ENCODE assay signal across 10 mouse cellular contexts in the genomic region with DNA sequence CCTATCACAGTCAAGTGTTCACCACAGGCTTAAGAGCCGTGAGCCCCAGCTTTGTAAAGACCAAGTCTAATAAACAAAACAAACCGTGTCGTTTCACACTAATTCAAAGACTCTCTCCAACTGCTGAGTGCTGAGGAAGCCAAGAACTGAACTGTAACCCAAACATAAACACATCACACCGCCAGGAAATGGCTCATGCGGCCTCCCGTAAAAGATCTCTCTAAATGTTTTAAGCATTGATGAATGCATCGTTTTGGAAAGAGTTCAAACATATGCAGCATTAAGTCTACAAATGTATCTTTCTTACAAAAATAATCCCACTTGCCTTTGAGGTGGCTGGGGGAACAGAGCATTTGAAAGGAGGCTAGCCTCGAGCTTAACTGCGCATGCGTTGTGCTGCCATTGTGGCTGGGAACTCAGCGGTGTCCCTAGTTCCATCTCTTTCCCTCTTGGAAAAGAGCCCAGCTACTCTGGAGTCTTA.
DNase-seq lines count a peak whose midpoint lies in the region; ATAC-seq and TF ChIP-seq lines count a peak whose summit lies in the region.
"Had no signal": no experiment of that assay in that cellular context is flagged by ENCODE, and none has a peak within 500 bp of the region (broad histone marks: within the 10 kb centered on the region; RNA-seq: fewer than 3 reads in every experiment).

No protein-coding gene starts in this region.

- no peak for TF ChIP-seq EP300 in heart, postnatal 0 days (IDR thresholded peaks at IDR 0.05; ENCODE audit: low read depth)

- no peaks in the 10 kb centered on the region for H3K4me1 ChIP-seq in heart, postnatal 0 days (ENCODE audit: control insufficient read depth, insufficient read depth)
- no peaks in the 10 kb centered on the region for H3K4me1 ChIP-seq in lung, embryonic 14.5 days (ENCODE audit: insufficient read depth)
- H3K4me1 ChIP-seq in hindbrain, embryonic 16.5 days (ENCODE audit: control insufficient read depth, insufficient read depth, low read depth, low read length) = no peaks in the 10 kb centered on the region
- H3K4me1 ChIP-seq in neural tube, embryonic 15.5 days = peaks cover 14% of the 10 kb centered on the region; the same call in 1 of the 2 replicates

- intact Hi-C loops in heart, postnatal 25 days (cut with DNase I) = no loop called here

- H3K9ac ChIP-seq in heart, postnatal 0 days (replicated peaks; ENCODE audit: low read depth, low read length) = no peak overlapping the region
- H3K9ac ChIP-seq in lung, embryonic 14.5 days = no peak overlapping the region
- H3K9ac ChIP-seq in hindbrain, embryonic 16.5 days (ENCODE audit: low read depth, low read length) = no peak overlapping the region
- no peak overlapping the region for H3K9ac ChIP-seq in neural tube, embryonic 15.5 days (replicated peaks)
- H3K9ac ChIP-seq: heart, embryonic 12.5 days; liver, embryonic 12.5 days had no signal

- 64% methylated on average over 11 of the region's 11 CpGs for WGBS in heart, postnatal 0 days
- 27% methylated on average over 11 of the region's 11 CpGs for WGBS in lung, embryonic 14.5 days
- 47% methylated on average over 11 of the region's 11 CpGs for WGBS in hindbrain, embryonic 16.5 days
- 39% methylated on average over 11 of the region's 11 CpGs for WGBS in neural tube, embryonic 15.5 days

- no peak for ATAC-seq in heart, postnatal 0 days (ENCODE audit: insufficient read depth, low read depth)
- ATAC-seq in lung, embryonic 14.5 days (ENCODE audit: insufficient read depth) = peak; percentile 91
- peak; percentile 91 for ATAC-seq in hindbrain, embryonic 16.5 days
- ATAC-seq in neural tube, embryonic 15.5 days (ENCODE audit: low FRiP score) = peak; percentile 80; the same call in 1 of the 2 replicates
- ATAC-seq: liver, embryonic 12.5 days had no signal

- no peak overlapping the region for H3K4me3 ChIP-seq in heart, postnatal 0 days (ENCODE audit: low read depth, low read length)
- H3K4me3 ChIP-seq in lung, embryonic 14.5 days (ENCODE audit: low read depth, low read length) = no peak overlapping the region; the same call in 1 of the 2 replicates
- no peak overlapping the region for H3K4me3 ChIP-seq in hindbrain, embryonic 16.5 days (ENCODE audit: low read length)
- no peak overlapping the region for H3K4me3 ChIP-seq in neural tube, embryonic 15.5 days (replicated peaks)
- H3K4me3 ChIP-seq: heart, embryonic 12.5 days; liver, embryonic 12.5 days had no signal

- H3K36me3 ChIP-seq in heart, postnatal 0 days (replicated peaks; ENCODE audit: control insufficient read depth, insufficient read depth, low read length) = no peaks in the 10 kb centered on the region
- H3K36me3 ChIP-seq in lung, embryonic 14.5 days (ENCODE audit: insufficient read depth) = no peaks in the 10 kb centered on the region
- no peaks in the 10 kb centered on the region for H3K36me3 ChIP-seq in hindbrain, embryonic 16.5 days (ENCODE audit: control insufficient read depth, insufficient read depth, low read length)
- H3K36me3 ChIP-seq in neural tube, embryonic 15.5 days = no peaks in the 10 kb centered on the region
- H3K36me3 ChIP-seq: heart, embryonic 12.5 days; liver, embryonic 12.5 days had no signal

- no peaks in the 10 kb centered on the region for H3K27me3 ChIP-seq in heart, postnatal 0 days (ENCODE audit: control insufficient read depth, insufficient read depth, low read length)
- no peaks in the 10 kb centered on the region for H3K27me3 ChIP-seq in lung, embryonic 14.5 days (ENCODE audit: insufficient read depth, low read length)
- H3K27me3 ChIP-seq in hindbrain, embryonic 16.5 days (replicated peaks; ENCODE audit: control insufficient read depth, insufficient read depth, low read length) = no peaks in the 10 kb centered on the region
- no peaks in the 10 kb centered on the region for H3K27me3 ChIP-seq in neural tube, embryonic 15.5 days (replicated peaks)
- H3K27me3 ChIP-seq: heart, embryonic 12.5 days; liver, embryonic 12.5 days had no signal

- no peaks in the 10 kb centered on the region for H3K9me3 ChIP-seq in heart, postnatal 0 days (replicated peaks; ENCODE audit: control insufficient read depth, low read length)
- no peaks in the 10 kb centered on the region for H3K9me3 ChIP-seq in lung, embryonic 14.5 days (ENCODE audit: low read depth, low read length)
- H3K9me3 ChIP-seq in hindbrain, embryonic 16.5 days (ENCODE audit: control insufficient read depth, low read length) = no peaks in the 10 kb centered on the region
- no peaks in the 10 kb centered on the region for H3K9me3 ChIP-seq in neural tube, embryonic 15.5 days (replicated peaks)
- H3K9me3 ChIP-seq: heart, embryonic 12.5 days; liver, embryonic 12.5 days had no signal

- no peak overlapping the region for H3K27ac ChIP-seq in heart, postnatal 0 days (ENCODE audit: low read depth)
- H3K27ac ChIP-seq in lung, embryonic 14.5 days (ENCODE audit: low read depth) = peak overlapping the region; percentile 48
- peak overlapping the region; percentile 56; the same call in 1 of the 2 replicates for H3K27ac ChIP-seq in hindbrain, embryonic 16.5 days (ENCODE audit: low read depth, low read length)
- H3K27ac ChIP-seq in neural tube, embryonic 15.5 days (replicated peaks) = peak overlapping the region; percentile 56
- H3K27ac ChIP-seq: liver, embryonic 12.5 days had no signal

- 0 out of 2 replicates have a peak overlapping the region, but pooled peaks have one; percentile 18 for H3K4me2 ChIP-seq in heart, postnatal 0 days (ENCODE audit: low read depth, low read length)
- H3K4me2 ChIP-seq in lung, embryonic 14.5 days = peak overlapping the region; percentile 43
- H3K4me2 ChIP-seq in hindbrain, embryonic 16.5 days (ENCODE audit: low read length) = 0 out of 2 replicates have a peak overlapping the region, but pooled peaks have one; percentile 12
- H3K4me2 ChIP-seq in neural tube, embryonic 15.5 days = peak overlapping the region; percentile 26; the same call in 1 of the 2 replicates
- H3K4me2 ChIP-seq: heart, embryonic 12.5 days; liver, embryonic 12.5 days had no signal

- DNase-seq in heart, postnatal 0 days (ENCODE audit: low spot score) = no peak
- no peak for DNase-seq in heart, postnatal 25 days (ENCODE audit: low spot score)
- DNase-seq in lung, embryonic 14.5 days = peak; percentile 90
- DNase-seq in lung, adult 18-20 months = no peak
- no peak for DNase-seq in adrenal gland, adult 2 months
- no peak for DNase-seq in thymus, adult 18-20 months

- no peak for TF ChIP-seq CTCF in heart, postnatal 0 days (IDR thresholded peaks at IDR 0.05; ENCODE audit: low read depth)
- no peak for TF ChIP-seq CTCF in lung, embryonic 14.5 days (IDR thresholded peaks at IDR 0.05; ENCODE audit: low read depth)
